Mouse (Mus musculus): ENCODE results near the gene Mrpl24. TPM values are rescaled to one million over a fixed set of nuclear protein-coding genes. Genes with fewer than 3 reads are reported as not detected.
"Not testable (repeated sequence)": the region's sequence is repeated elsewhere in the genome, so short reads cannot be mapped to it uniquely, and the experiment has no call there.

Mrpl24 gene
- total RNA-seq (2022), result 10 to 100 TPM; 49.9 to 59.6 (median 50.5) TPM

- peak; percentile 67 to 90 for DNase-seq (ENCODE audit: low spot score in 2 of 2)
Observed at GRCm38 (mm10) chr3:87919336-87920108, at the start of gene Mrpl24. Gene Mrpl24 (plus strand): TSS chr3:87919506.

- DNase-seq (ENCODE audit: low spot score in 2 of 2), result no peak
Observed at GRCm38 (mm10) chr3:87877730-87878129, 41.6 kb upstream of the Mrpl24 start.

DNA sequence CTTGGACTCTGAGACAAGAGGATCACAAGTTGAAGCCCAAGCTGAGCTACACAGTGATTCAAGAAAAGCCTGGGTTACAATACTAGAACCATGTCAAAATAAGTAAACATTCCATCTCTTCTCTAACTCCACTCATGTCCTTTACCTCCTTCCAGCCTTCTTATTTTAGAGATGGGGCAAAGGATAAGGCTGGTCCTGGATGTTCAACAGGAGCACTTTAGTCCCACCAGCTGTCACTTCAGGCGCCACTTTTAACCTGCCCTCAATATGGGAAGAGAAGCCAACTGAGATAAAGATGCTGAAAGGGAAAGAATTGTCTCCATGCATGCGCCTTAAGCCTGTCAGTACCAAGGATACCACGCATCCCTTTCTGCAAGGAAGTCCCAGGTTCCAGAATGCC lies 35.0 kb upstream of the Mrpl24 start:
- DNase-seq (ENCODE audit: low spot score in 2 of 2), result no peak

DNA sequence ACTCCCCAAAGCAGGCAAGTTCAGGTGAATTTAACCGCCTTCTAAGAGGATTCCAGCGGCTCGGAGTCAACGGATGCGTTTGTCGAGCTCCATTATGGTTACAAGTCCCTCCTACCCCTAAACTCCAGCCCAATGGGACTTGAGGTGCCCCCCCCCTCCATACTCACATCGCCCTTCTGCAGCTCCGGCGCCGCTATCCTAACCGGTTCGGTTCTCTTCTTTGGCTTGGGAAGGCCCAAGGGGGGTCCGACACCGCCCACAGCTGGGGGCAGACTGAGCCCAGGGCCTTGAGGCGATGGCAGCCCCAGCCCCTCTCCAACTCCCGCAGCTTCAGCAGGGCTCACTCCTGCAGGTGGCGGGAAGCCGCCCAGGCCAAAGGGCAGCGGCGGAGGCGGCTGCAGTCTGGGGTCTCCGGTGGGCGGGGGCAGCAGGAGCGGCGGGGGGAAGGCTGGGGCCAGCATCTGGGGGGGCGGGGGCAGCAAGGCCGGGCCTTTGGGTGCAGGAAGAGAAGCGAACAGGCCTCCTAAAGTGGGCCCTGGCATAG lies 34.5 kb upstream of the Mrpl24 start:
- peak in 1 of 2 experiments; percentile 36 for DNase-seq (ENCODE audit: low spot score in 2 of 2)

DNA sequence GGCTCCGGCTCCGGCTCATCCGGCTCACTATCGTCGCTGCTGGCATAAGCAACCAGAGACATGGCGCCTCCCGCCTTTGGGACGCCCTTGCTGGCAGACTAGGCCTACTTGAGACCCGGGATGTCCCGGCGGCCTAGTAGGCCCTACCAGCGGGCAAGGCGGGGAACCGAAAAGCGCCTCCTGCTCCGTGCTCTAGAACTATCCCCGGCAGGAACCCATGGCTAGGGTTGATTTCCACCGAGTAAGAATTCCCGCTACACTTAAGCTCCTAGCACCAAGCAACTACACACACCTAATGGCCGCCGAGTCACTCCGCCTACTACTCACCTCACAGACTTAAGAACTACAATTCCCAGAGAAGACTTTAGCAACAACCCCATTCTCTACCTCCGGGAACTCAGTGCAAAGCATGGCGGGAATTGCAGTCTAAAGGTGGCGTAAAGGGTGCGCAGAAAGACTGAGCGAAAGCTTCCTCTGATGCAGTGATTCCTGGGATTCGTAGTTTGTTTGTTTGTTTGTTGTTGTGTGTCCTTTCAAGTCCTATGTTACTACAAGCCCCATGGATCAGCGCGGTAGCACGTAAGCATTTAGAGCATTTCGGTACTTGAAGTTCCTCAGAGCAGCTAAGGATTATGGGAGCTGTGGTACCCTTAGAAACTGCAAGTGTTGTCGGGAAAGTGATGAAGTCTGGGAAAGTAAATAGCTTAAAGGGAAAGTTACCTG lies 33.9 kb upstream of the Mrpl24 start, which contains the start of gene Prcc:
Gene Prcc (minus strand): TSS at position 328 of the 723 bp plus-strand sequence.
- DNase-seq (ENCODE audit: low spot score in 2 of 2), result peak; percentile 85 to 98

DNA sequence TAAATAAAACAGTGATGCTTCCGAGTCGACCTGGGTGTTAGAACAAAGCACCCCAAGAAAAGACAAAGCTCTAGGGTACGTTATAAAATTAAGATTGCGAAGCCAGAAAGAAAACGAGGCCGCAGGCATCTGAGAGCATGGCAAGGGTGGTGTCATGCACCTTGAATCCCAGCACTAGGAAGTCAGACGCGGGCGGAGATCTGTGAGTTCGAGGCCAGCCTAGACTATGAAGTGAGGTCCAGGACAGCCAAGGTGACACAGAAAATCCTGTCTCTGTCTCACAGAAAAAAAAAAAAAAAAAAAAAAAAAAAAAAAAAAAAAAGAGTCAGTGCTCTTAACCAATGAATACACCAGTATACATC lies 33.3 kb upstream of the Mrpl24 start:
- DNase-seq (ENCODE audit: low spot score in 2 of 2), result no peak

- DNase-seq (ENCODE audit: low spot score in 2 of 2), result no peak
Observed at GRCm38 (mm10) chr3:87886416-87886815, 32.9 kb upstream of the Mrpl24 start.

DNA sequence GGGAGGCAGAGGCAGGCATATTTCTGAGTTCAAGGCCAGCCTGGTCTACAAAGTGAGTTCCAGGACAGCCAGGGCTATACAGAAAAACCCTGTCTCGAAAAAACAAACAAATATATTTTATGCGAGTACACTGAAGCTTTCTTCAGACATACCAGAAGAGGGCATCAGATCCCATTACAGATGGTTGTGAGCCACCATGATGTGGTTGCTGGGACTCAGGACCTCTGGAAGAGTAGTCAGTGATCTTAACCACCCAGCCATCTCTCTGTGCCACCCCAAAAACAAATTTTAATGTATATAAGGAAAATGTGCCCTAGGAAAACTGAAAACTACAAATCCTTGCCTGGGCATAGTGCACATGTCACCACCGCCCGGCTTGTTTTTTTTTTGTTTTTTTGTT lies 31.9 kb upstream of the Mrpl24 start:
- not testable (repeated sequence) for DNase-seq (ENCODE audit: low spot score in 2 of 2)

DNA sequence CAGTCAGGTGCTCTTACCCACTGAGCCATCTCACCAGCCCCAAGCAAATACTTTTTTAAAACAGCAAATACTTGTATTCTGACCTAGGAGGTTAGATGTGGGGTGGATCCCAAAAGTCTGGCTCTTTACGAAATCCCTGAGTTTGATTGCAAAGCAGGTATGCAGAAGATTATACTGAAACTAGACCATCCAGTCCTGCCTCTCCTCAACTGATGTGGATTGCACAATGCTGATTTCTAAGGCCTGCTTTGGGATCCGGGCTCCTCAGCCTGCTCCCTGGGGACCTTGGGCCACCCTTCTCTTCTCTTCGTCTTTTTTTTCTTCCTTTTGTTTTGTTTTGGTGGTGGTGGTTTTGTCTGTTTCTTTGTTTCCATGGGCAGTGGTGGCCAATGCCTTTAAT lies 27.8 kb upstream of the Mrpl24 start:
- no peak for DNase-seq (ENCODE audit: low spot score in 2 of 2)

DNA sequence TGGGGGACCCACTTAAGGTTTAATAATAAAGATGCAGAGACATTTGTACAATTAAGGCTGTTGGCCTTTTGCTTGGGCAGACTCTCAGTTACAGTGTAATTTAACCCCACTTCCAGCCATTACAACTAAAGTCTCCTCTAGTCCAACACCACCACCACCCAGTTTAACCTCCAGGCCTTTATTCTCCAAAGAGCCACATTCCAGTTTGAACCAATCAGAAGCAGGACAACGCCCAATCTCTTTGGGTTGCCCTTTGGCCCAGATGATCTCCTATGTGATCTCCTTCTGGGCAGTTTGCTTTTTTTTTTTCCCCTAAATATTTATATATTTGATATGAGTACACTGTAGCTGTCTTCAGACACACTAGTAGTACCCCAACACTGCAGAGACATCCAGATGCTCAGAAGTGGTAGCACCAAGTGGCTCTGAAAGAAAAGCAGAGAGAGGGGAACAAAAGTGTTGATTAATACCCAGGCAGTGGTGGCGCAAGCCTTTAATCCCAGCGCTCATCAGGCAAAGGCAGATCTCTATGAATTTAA lies 25.9 kb upstream of the Mrpl24 start:
- no peak for DNase-seq (ENCODE audit: low spot score in 2 of 2)

GRCm38 (mm10) chr3:87899266-87899665 lies 20.0 kb upstream of the Mrpl24 start:
- no peak for DNase-seq (ENCODE audit: low spot score in 2 of 2)

DNA sequence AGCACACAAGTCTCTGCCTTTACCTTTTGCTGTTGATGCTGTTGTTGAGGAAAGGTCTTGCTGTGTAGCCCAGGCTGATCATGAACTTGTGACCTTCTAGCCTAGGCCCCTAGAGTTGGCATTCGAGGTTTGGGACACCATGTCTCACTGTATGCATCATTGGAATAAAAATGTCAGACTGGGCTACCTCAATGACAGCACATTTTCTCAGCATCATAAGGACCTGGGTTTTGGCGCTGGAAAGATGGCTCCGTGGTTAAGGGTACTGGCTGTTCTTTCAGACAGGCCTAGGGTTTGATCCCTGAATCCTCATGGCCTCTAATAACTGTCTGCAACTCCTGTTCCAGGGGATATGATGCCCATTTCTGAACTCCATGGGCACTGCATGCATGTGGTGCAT lies 19.5 kb upstream of the Mrpl24 start:
- DNase-seq (ENCODE audit: low spot score in 2 of 2), result no peak

DNA sequence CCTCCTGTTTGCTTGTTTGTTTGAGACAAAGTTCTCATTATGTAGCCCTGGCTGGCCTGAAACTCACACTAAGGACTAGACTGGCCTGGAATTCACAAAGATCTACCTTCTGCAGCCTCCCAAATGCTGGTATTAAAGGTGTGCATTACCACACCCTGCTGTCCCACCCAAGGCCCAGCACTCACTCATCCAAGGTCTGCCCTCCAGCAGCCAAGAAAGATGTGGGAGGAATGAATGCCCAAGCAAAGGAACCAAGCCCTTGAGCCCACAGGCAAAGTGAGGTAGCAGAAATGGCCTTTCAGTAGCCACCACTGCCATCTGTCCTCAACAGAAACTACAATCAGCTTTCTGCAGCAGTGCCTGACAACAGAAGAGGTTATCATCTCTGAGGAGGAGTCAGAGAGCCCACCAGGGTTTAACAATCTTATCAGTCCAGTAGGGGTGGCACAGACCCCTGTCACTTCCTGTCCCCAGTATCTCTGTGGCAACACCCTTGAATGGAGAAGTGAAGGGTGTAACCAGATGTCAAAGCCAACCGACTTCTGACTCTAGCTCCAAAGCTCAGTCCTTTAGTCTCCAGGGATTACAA lies 18.2 kb upstream of the Mrpl24 start:
- no peak for DNase-seq (ENCODE audit: low spot score in 2 of 2)

- not testable (repeated sequence) for DNase-seq (ENCODE audit: low spot score in 2 of 2)
Observed at GRCm38 (mm10) chr3:87901959-87902358, 17.3 kb upstream of the Mrpl24 start.

- no peak for DNase-seq (ENCODE audit: low spot score in 2 of 2)
Observed at GRCm38 (mm10) chr3:87903821-87904220, 15.5 kb upstream of the Mrpl24 start.

- peak; percentile 83 to 95 for DNase-seq (ENCODE audit: low spot score in 2 of 2)
Observed at GRCm38 (mm10) chr3:87905880-87906485, 13.3 kb upstream of the Mrpl24 start, which contains the start of gene Hdgf. Gene Hdgf (plus strand): TSS chr3:87906321.

- peak in 1 of 2 experiments; percentile 51 for DNase-seq (ENCODE audit: low spot score in 2 of 2)
Observed at GRCm38 (mm10) chr3:87906601-87906980, 12.7 kb upstream of the Mrpl24 start.

DNA sequence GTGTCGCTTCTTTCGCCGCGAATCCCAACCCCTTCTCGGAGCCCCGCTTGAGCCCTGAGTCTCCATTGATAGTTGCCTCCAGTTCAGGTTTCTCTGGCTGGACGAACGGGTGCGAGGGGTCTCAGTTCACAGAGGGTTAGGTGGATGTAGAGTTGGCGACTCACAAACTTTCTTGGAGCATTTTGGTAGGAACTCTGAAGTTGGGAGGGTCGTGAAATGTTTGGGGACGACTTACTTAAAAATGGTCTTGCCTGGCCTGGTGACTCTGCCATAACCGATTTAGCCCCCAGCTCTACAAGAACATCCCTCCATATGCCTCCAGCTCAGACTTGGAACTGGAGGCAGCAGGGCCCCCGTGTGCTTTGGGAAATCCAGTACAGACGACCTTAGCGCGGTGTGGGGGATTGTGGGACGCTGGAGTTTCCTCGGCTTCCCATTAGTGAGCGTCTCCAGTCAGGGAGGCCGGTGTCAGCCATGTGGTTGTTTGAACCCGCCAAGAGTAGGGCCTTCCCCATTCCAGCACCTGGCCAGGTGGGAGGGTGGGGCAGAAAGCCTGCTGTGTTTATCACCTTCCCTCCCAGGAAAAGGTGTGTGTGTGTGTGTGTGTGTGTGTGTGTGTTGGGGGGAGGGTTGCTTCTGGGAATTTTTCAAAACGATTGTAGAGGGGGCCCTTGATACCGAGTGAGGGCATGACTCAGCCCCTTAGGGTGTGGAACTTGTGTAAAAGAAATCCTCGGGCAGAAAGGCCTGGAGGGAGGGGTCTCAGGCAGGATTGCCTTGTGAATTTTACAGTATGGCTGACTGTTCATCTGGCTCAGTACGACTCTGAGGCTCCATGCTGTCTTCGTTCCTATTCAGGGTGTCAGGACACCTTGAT lies 12.1 kb upstream of the Mrpl24 start:
- no peak for DNase-seq (ENCODE audit: low spot score in 2 of 2)

- no peak for DNase-seq (ENCODE audit: low spot score in 2 of 2)
Observed at GRCm38 (mm10) chr3:87907906-87908305, 11.4 kb upstream of the Mrpl24 start.

DNA sequence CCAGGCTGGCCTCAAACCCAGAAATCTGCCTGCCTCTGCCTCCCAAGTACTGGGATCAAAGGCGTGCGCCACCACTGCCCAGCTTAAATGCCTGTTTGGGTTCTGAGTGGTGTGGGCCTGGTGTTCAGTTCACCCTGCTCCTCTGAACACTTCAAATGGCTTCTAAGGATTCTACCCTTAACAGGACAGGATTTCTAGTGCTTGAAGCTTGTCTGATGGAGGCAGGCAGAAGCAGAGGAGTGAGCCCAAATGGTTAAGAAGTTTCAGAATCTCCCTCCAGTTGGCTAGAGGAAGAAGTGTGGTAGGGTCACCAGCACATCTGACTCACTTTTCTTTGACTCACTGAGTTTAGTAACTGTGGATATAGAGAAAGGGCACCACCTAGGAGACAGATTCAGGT lies 9.9 kb upstream of the Mrpl24 start:
- no peak for DNase-seq (ENCODE audit: low spot score in 2 of 2)

Data from left cerebral cortex, adult 8-10 months (tissue).